Mouse (Mus musculus): ENCODE results near the gene Thop1.
A peak's percentile ranks its signal among the peaks of the same experiment; 100 is the strongest.
"Not testable (repeated sequence)": the region's sequence is repeated elsewhere in the genome, so short reads cannot be mapped to it uniquely, and the experiment has no call there.

Thop1 gene

DNA sequence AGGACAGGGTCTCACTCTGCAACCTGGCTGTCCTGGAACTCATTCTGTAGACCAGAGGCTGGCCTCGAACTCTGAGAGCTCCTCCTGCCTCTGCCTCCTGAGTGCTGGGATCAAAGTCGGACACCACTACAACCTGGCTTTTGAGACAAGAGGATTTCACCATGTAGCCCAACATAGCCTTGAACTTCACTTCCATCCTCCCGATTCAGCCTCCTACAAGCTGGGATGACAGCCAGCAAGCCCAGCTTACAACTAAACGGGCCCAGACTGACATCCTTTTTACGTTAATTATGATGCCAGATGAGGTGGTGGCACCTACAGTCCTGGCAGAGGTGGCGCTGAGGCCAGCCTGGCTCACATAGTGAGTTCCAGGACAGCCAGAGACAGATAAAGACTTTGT lies 10.9 kb upstream of the Thop1 start:
- DNase-seq = no peak

DNA sequence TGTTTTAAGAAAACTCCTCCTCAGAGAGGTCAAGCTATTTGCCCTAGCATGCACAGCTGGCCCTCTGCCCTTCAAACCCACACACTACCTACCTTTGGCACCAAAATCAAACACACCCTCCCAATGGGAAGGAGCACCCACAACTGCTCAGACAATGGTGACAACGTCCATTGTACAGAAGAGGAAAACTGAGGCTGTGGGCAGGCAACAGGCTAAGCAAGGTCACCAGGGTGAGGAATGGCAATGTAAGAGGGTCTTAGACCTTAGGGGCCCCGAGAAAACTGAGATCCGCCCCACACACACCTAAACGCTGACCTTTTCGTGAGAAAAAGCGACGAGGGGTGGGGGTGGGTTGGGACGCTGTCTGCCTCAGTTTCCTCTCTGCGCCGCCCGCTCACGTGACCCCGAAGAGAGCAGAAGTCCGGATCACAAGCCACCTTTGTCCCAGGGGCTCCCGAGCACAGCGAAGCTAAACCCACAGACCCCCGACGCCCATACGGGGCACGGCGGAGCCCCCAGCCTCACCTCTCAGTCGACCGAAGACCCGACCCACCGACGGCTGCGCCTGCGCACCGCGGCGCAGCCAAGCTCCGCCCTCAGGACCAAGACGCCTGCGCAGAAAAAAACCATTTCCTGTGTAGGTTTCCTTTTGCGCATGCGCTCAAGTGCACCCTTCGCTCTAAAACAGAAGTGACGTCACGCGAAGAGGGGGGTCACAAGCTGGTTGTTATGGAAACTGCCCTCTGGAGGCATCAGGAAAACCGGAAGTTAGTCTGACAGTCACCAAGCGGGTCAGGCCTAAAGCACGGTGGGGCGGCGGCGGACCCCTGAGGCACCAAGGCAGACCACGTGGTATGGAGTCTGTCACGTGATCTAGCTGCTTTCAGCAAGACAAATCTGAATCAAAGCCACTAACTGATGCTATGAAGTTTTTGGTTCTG lies 10.0 kb upstream of the Thop1 start, which contains the start of gene Sgta:
Sgta (minus strand) TSS at position 579 of the 941 bp plus-strand sequence.
- peak; percentile 100 for DNase-seq

GRCm38 (mm10) chr10:81062710-81063109 lies 7.1 kb upstream of the Thop1 start:
- no peak for DNase-seq

DNA sequence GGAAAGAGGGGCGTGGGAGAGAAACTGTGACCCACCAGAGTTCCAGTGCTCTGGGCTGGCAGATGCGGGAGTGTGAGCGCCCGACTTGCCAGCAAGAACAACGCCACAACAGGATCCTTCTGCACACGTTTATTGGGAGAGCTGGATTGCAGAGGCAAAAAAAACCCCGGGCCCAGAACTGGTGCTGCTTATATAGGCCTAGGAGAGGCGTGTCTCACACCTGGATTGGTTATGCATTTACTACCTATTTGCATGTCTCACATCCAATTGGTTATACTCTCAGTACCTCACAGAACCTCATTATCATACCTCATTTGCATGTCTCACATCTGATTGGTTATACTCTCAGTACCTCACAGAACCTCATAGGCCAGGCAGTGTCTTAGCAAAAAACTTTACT lies 5.3 kb upstream of the Thop1 start:
- DNase-seq = not testable (repeated sequence)

- DNase-seq = no peak
Observed at GRCm38 (mm10) chr10:81068706-81069105, 1.1 kb upstream of the Thop1 start.

- DNase-seq = no peak
Observed at GRCm38 (mm10) chr10:81072290-81072689, 2.5 kb downstream of the Thop1 start.

GRCm38 (mm10) chr10:81073464-81073863 lies 3.6 kb downstream of the Thop1 start:
- no peak for DNase-seq

- DNase-seq = no peak
Observed at GRCm38 (mm10) chr10:81075734-81076133, 5.9 kb downstream of the Thop1 start.

DNA sequence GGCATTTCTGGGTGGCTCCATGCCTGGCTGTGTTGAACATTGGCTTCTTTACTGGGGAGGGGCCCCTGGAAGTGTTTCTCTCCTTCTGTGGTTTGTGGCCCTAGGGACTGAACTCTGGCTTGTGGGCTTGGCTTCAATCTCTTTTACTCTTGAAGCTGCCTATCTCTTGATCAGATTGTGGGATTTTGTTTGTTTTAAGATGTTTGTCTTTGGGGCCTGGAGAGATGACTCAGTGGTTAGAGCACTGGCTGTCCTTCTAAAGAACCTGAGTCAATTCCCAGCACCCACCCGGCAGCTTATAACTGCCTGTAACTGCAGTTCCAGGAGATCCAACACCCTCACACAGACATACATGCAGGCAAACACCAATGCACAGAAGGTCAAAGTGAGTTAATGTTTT lies 6.5 kb downstream of the Thop1 start:
- no peak for DNase-seq

DNA sequence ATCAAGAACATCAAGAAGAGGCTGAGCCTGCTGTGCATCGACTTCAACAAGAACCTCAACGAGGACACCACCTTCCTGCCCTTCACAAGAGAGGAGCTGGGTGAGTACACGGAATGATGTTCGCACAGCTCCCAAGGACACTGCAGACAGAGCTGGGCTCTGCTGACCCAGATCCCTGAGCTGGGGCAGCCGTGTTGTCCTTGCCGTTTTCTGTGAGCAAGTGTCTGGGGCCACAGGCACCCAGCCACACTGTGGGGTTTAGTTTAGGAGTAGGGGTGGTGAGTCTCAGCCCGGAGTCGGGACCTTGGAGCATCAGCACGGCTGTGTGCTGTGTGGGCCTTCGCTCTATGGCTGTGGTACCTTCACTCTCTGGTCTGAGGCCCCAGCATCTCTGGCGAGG lies 8.1 kb downstream of the Thop1 start:
- no peak for DNase-seq

GRCm38 (mm10) chr10:81080008-81080655 lies 10.3 kb downstream of the Thop1 start:
- DNase-seq = no peak

GRCm38 (mm10) chr10:81082168-81082960 lies 12.5 kb downstream of the Thop1 start:
- peak; percentile 68 for DNase-seq

DNA sequence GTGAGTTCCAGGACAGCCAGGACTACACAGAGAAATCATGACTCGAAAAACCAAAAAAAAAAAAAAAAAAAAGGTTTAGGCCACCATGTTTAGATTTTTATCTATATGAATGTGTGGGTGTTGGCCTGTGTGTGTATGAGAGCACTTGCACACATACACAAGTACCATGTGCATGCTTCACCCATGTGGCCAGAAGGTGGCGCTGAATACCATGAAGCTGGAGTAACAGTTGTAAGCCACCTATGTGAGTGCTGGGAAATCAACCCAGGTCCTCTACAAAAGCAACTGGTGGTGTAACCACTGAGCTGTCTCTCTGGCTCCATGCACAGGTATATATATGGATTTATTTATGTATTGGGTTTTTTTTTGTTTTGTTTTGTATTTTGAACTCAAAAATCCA lies 17.2 kb downstream of the Thop1 start:
- no peak for DNase-seq

DNA sequence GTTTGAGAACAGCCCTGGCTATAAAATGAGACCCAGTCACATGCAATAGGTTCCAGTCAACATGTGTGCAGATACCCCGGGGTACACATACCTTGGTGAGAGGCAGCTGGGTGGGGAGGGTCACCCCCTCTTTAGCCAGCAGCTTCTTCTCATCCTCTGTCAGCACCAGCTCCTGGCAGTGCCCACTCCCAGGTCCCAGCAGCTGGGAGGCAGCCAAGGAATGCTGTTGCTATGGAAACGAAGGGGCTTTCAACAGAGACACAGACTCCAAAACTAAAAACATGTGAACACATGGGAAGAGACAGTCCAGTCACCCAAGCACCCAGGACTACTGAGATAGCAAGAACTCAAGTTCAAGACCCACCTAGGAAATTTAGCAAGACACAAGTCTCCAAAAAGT lies 19.4 kb downstream of the Thop1 start:
- peak; percentile 66 for DNase-seq

- DNase-seq = no peak
Observed at GRCm38 (mm10) chr10:81090621-81091020, 20.8 kb downstream of the Thop1 start.

DNA sequence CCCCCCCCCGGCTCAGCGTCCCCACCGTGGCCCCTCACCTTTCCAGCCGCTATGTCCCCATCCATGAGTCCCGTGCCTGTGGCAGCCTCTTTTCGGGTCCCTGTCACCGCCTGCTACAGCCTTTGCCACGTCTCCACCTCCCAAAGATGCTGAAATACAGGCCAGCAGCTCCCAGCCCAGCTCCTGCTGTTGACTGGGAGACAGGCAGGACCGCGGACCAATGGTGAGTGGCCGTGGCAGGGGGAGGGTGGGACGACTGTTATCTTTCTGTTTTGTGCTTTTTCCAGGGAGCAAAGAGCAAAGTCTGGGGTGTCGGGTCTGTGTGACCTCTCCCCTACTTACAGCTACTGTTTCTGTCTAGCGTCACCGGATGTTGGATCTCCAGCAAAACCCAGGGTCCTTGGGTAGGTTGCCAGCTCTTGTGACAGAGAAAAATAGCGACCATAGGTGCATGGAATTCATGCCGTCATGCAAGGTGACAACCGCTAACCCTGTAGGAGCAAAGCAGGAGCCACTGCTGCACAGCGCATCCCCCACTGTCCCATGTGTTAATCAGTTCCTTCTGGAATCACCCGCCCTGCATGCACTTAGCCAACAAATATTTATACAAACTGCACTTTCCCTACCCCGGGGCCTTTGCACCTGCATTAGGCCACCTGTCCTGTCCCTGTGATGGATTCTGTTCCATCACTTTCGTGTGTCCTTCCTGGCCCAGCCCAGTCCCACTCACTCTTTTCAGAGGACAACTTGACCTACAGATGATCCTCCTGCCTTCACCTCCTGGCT lies 22.8 kb downstream of the Thop1 start:
- peak; percentile 21 for DNase-seq

DNA sequence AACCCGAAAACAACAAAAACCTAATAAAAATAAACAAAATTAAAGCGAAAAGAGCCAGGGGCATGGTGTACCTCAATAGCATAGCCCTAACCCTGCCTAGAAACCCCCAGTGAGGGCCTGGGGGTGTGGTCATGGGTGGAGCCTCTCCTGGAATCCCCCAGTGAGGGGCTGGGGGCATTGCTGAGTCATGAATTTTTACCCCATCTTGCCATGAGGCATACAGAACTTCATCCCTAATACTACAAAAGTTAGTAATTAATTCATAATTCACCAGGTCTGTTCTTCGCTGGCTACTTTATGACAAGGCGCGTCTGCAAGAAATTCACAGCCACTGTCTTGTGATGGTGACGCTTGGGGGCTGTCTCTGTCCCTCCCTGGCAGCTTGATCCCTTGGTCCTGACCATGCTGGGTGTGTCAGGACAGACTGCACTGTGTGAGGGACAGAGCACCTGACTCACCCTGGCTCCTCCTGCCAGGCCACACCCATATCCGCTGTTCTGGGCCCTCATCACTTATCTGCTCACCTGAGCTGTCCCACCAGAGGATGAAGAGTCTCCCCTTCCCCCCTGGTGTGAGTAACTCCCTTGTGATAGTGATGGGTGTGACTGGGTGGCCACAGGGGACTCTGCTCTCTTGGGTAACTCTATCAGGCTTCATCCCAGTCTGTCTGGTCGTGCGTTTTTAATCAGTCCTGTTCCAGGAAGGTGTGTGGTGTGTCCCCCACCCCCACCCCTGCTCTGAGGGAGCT lies 25.3 kb downstream of the Thop1 start:
- DNase-seq = no peak

- peak; percentile 98 for DNase-seq
Observed at GRCm38 (mm10) chr10:81105565-81106112, 35.8 kb downstream of the Thop1 start, which contains the start of gene Map2k2. TSS of gene Map2k2 (plus strand) at chr10:81105915.

- peak; percentile 95 for DNase-seq
Observed at GRCm38 (mm10) chr10:81106113-81106721, 36.4 kb downstream of the Thop1 start.

DNA sequence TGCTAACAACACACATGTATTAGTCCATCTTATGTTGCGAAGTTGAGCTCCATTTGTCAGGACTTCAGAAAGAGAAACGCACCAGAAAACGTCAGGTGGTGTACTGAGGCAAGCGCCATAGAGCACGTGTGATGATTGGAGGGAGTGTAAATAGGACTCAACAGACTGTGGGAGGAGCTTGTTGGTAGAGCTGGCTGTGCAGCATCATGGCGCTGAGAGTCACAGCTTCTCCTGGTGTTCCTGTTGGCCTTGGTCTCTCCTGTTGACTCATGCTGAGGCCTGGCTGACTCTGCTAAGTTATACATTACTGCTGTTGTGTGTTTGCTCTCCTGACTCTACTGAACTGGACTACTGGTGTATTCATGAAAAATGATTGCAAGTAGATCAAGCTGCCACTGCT lies 43.1 kb downstream of the Thop1 start:
- DNase-seq = no peak

GRCm38 (mm10) chr10:81119625-81120024 lies 49.8 kb downstream of the Thop1 start:
- no peak for DNase-seq
